Mouse (Mus musculus): ENCODE measurements around the gene Tbc1d14.

The Tbc1d14 gene

GRCm38 (mm10) chr5:36576457-36576856, 16.6 kb downstream of the Tbc1d14 start:
- DNase-seq (ENCODE audit: low spot score) = no peak

GRCm38 (mm10) chr5:36575745-36576144, 17.3 kb downstream of the Tbc1d14 start:
- DNase-seq (ENCODE audit: low spot score) = no peak

DNA sequence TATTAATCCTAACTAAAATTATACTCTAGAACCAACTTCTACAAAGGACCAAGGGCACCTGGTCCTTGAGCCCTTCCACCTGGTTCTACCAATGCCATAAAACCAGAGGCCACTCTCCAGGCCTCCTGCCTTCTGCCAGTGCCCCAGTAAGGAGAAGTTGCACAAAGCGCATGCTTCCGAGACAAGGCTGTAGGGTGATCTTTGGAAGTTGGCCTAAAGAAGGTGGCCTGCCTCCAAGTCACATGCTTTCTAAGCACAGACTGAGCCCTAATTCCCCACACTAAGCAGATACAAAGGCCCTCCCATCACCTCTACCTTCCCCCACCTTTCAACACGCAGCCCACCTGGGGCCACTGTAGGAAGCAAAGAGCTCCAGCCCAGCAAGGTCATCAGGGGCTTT, 17.8 kb downstream of the Tbc1d14 start:
- DNase-seq (ENCODE audit: low spot score) = peak; percentile 52

DNA sequence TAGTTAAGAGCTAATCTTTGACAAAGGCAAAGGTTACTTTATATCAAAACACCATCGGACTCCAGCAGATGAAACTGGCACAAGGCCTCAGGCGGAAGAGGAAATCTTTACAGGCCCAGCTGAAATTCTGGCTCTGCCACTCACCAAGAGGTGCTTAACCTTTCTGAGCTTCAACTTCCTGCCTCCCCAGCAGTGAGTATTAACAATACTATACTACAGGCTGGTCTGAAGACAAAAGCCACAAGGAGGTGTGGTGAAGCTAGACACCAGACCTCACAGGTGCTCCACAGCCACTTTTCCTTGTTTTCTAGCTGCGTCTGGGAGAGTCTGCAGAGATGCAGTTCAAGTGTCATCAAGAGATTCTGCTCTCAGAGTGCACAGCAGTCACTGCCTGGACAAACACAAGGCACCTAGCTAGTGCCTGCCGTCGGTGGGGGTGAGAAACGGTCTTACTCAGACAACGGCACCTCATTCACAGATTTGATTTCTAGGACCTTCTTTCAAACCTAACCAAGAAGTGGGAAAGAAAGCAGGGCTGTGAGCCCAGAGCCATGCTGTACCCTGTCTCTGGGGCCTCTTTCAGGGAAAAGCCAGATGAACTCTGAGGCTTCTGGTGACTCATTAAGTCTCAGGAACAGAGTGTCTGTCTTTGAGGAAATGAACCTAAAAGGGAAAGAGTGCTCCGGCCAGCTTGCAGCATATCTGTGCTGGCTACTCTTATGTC, 18.8 kb downstream of the Tbc1d14 start:
- no peak for DNase-seq (ENCODE audit: low spot score)

DNA sequence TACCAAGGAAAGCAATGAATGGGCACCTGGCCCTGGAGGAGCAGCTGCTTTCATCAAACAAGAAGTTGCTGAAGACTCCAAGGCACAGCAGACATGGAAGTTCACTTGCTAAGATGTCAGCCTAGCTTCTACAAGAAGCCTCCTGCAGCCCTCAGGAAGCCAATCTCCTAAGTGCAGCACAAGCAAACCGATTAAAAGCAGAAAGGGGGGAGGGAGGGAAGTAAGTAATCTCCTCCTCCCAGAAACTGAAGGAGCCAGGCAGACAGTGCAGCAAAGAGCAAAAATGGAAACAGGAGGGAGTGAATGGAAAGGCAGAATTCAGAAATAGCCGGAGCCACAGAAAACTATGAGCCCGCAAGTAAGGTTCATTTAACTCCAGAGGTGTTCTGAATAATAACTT, 19.7 kb downstream of the Tbc1d14 start:
- DNase-seq (ENCODE audit: low spot score) = no peak

DNA sequence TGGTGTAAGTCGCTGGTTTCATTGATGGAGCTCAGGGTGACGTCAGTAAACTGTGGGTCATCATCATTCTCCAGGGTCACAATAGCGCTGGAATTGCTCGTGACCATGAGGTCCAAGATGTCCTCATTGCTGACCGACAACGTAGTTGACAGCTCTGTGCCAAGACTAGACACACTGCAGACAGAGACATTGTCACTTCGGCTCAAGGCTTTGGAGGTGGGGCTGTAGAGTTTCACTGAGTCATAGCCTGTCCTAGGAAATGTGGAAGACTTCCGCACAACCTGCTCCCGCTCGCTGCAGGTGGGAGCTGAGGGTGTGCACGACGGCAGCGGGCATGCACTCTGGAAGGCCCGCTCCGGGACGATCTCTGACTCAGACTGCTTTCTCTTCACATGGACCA, 21.7 kb downstream of the Tbc1d14 start:
- DNase-seq (ENCODE audit: low spot score) = no peak

GRCm38 (mm10) chr5:36570546-36571245, 22.4 kb downstream of the Tbc1d14 start:
- no peak for DNase-seq (ENCODE audit: low spot score)

DNA sequence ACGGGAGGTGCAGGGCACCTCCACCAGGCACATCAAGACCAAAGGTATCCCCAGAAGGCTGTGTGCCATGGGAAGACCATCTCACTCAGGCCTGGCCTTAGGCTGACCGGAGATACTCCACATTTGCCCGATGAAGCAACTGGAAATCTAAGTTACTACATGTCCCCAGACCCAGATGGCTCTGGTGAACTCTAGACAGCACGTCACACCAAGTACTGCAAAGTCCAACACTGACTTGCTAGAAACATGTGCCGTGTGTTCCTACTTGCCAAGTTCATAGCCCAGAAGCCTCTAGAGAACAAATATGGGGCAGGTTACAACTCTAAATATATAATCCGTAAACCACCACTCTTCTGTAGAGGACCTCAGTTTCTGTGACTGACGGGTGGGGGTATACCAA, 23.0 kb downstream of the Tbc1d14 start:
- no peak for DNase-seq (ENCODE audit: low spot score)

- DNase-seq (ENCODE audit: low spot score) = no peak
These were observed 25.0 kb downstream of the Tbc1d14 start for GRCm38 (mm10) chr5:36568118-36568517.

- no peak for DNase-seq (ENCODE audit: low spot score)
These were observed 25.4 kb downstream of the Tbc1d14 start for GRCm38 (mm10) chr5:36567627-36568026.

DNA sequence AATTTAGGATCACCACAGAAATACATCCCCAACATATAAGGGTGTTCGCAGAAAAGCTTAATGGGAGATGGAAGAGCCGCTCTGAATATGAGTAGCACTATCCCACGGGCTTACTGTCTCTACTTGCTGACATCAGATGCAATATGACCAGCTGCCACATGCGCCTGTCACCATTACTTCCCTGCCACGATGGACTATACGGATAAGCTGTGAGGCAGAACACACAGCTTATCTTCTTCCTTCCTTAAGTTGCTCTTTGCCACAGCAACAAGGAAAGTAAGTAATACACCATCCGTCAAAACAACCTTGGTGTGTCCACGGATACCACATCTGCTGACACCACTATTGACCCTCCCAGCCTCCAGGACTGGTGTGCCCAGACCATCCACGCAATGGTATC, 28.5 kb downstream of the Tbc1d14 start:
- DNase-seq (ENCODE audit: low spot score) = no peak

DNA sequence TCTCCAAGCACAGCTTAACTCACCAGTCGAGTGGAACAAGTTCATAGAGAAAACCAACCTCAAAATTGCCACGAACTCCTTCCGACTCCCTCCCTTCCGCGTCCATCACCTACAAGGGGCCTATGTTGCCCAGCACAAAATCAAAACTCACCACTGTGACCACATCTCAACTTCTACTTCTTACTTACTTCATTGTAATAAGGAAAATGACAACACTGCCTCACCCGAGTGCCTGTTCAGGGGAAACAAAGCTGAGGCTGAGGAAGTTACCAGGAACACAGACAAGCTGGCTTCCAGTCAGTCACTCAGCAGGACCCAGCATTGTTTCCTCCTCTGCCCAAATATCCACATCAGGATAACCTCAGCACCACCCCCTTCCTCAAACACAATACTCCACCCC, 29.3 kb downstream of the Tbc1d14 start:
- DNase-seq (ENCODE audit: low spot score) = no peak

GRCm38 (mm10) chr5:36562791-36563445, 30.2 kb downstream of the Tbc1d14 start:
- peak; percentile 67 for DNase-seq (ENCODE audit: low spot score)

GRCm38 (mm10) chr5:36561509-36561908, 31.6 kb downstream of the Tbc1d14 start:
- peak; percentile 43 for DNase-seq (ENCODE audit: low spot score)

- DNase-seq (ENCODE audit: low spot score) = no peak
These were observed 32.6 kb downstream of the Tbc1d14 start for GRCm38 (mm10) chr5:36560490-36560889.

GRCm38 (mm10) chr5:36559510-36560235, 33.4 kb downstream of the Tbc1d14 start:
- DNase-seq (ENCODE audit: low spot score) = no peak

DNA sequence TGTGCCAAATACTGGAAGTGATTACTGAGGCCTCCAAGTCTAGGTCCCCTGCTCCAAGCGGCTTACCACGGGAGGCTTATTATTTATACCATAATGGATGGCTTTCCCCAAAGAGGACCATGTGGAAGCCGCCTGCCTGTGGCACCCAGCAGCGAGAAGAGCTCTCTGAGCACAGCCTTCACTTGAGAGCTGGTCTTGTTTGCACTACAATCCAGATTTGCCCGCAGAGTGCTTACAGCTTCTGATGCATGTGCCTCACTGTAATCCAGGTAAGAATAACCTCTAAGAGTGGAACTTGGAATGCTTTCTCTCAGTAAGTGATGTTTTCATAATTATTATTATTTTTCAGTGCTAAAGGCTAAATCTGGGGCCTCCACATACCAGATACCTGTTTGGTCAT, 34.0 kb downstream of the Tbc1d14 start:
- no peak for DNase-seq (ENCODE audit: low spot score)

DNA sequence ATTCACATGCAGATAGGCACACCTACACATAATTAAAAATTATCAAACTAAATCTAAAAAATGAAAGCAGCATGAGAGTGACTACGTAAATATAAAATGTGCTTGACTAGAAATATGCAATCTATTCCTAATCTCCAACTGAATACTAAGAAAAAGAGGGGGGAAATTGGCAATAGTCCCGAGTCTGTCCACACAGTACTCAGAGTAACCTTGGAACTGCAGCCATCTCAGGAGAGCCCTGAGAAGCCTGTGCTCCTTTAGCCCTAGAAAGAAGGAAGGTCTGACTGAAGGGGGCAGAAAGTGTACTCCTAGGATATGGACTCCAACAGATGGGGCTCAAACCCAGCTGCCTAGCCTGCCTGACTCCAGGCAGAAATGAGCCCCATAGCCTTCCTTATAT, 34.5 kb downstream of the Tbc1d14 start:
- no peak for DNase-seq (ENCODE audit: low spot score)

GRCm38 (mm10) chr5:36557584-36558308, 35.3 kb downstream of the Tbc1d14 start:
- no peak for DNase-seq (ENCODE audit: low spot score)

- no peak for DNase-seq (ENCODE audit: low spot score)
These were observed 36.2 kb downstream of the Tbc1d14 start for GRCm38 (mm10) chr5:36556906-36557305.

DNA sequence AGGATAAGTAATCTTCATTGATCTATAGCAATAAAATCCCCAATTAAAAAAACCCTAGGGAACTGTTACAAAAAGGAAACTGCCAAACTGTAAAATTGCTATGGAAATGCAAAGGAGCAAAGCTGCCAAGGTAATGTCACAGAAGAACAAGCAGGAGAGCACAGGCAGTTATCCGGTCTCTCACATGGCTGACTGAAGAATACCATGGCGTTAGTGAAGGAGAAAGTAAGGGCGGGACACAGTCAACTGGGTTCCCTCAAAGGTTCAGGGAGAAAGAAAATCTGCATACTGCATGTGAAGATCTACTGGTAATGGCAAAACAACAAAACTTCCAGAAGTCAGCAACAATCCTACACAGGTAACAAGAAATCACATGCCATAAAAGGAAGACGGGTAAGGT, 36.8 kb downstream of the Tbc1d14 start:
- no peak for DNase-seq (ENCODE audit: low spot score)

- no peak for DNase-seq (ENCODE audit: low spot score)
These were observed 38.6 kb downstream of the Tbc1d14 start for GRCm38 (mm10) chr5:36554496-36554895.

Measured in layer of hippocampus, adult 11-12 months (tissue).